Mouse (Mus musculus) hematopoietic stem cell, adult 5-6 weeks (primary cell): ENCODE measurements around the gene Rps6kb2. TPM values are rescaled to one million over a fixed set of nuclear protein-coding genes. Genes with fewer than 3 reads are reported as not detected.
A peak's percentile ranks its signal among the peaks of the same experiment; 100 is the strongest.
"Not testable (repeated sequence)": the region's sequence is repeated elsewhere in the genome, so short reads cannot be mapped to it uniquely, and the experiment has no call there.

Experiments used
- ATAC-seq, 2 experiments: fragments of 125-278 bp in 1 of 2; replicated peaks in 1 of 2; 2 replicates each; pipeline ENCODE4 v1.8.0; 2016 to 2017; ENCODE audit warnings: inconsistent platforms in 2 of 2, mild to moderate bottlenecking in 2 of 2, moderate number of reproducible peaks in 2 of 2, low read depth in 1 of 2, moderate TSS enrichment in 1 of 2; ENCODE audit not compliant: low FRiP score in 2 of 2, poor library complexity in 2 of 2, severe bottlenecking in 2 of 2, insufficient read depth in 1 of 2, low TSS enrichment in 1 of 2
- total RNA-seq: library from RNA; stranded (forward); fragments of 172-1452, 232-1000 nt; gene quantifications from 2 replicates; pipeline ENCODE4 v1.2.3, GENCODE M21; 2017

The Rps6kb2 gene
- total RNA-seq, 1 experiment from 2014 or later, result 16.2 TPM

GRCm38 (mm10) chr19:4134354-4134753 lies 28.8 kb downstream of the Rps6kb2 start:
- no peak for ATAC-seq

DNA sequence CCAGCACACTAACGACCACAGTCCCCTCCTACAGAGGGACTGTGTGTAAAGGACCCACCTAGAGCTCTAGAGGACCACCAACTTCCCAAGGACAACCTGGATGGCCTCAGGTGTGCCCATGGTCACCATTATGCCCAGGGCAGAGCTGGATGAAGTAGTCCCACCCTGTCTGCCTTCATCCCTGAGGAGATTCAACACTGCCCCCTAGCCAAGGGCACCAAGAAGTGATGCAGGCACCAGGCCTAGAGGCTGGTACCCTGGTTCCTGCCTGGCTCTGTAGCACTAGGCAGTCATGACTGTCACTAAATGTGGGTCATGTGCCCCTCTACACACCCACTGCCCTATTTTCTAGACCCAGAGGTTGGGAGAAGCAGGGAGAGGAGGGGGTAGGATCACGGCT lies 31.4 kb downstream of the Rps6kb2 start:
- ATAC-seq, result no peak

- no peak for ATAC-seq
Observed at GRCm38 (mm10) chr19:4131075-4131474, 32.1 kb downstream of the Rps6kb2 start.

GRCm38 (mm10) chr19:4130106-4130505 lies 33.0 kb downstream of the Rps6kb2 start:
- no peak for ATAC-seq

DNA sequence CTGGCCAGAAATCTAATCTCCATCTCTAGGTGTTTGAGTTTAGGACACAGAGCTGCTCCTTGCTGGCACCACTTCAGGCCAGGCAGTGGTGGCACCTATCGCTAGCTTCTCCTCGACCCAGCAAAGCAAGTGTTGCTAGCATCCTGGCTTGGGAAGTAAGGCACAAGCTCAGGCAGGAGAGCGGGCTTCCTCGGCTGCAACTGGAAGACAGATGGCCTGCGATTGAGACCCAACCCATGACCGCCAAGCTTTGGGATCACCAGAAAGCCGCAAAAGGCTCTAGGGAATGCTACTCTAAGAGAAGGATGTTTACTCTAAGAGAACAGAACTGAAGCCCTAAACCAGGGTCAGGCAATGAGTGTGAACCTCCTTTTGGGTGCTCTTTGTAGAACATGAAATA lies 33.7 kb downstream of the Rps6kb2 start:
- no peak for ATAC-seq

GRCm38 (mm10) chr19:4126759-4127495 lies 36.2 kb downstream of the Rps6kb2 start:
- no peak for ATAC-seq

- ATAC-seq, result peak; percentile 79 to 87
Observed at GRCm38 (mm10) chr19:4125741-4126696, 37.1 kb downstream of the Rps6kb2 start, which contains the start of gene Aip. Gene Aip, minus strand, starts transcription at chr19:4125858.

GRCm38 (mm10) chr19:4125268-4125667 lies 37.9 kb downstream of the Rps6kb2 start:
- not testable (repeated sequence) for ATAC-seq

DNA sequence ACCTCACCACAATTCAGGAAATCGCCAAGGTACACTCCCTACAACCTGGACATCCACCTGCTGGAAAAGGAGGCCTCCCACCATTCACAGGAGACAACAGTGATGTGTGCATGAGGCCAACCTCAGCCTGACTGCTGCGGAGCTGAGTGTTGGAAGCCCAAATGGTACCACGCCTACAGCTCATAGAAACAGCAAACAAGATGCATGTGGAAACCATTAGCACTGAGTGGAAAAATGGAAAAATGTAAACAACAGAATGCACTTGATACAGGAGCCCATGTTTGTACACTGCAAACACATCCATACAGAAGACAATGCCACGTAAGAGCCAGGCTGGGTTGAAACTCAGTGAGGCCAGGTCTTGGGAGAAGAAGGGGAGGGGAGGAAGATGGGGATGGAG lies 38.7 kb downstream of the Rps6kb2 start:
- ATAC-seq, result no peak

- no peak for ATAC-seq
Observed at GRCm38 (mm10) chr19:4122411-4123370, 40.5 kb downstream of the Rps6kb2 start.

DNA sequence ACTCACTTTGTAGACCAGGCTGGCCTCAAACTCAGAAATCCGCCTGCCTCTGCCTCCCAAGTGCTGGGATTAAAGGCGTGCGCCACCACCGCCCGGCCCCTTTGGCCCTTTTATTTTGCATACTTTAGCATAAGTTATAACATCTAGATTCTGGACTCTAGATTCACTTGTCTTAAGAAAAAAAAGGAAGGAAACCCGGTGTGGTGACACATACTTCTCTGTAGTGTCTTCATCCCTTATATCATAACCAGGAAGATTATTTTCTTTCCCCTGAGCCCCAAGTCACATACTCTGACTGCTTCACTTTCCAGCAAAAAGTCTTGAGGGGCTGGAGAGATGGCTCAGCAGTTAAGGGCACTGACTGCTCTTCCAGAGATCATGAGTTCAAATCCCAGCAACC lies 41.3 kb downstream of the Rps6kb2 start:
- not testable (repeated sequence) for ATAC-seq

- peak; percentile 70 to 81 for ATAC-seq
Observed at GRCm38 (mm10) chr19:4121097-4121805, 41.9 kb downstream of the Rps6kb2 start.

DNA sequence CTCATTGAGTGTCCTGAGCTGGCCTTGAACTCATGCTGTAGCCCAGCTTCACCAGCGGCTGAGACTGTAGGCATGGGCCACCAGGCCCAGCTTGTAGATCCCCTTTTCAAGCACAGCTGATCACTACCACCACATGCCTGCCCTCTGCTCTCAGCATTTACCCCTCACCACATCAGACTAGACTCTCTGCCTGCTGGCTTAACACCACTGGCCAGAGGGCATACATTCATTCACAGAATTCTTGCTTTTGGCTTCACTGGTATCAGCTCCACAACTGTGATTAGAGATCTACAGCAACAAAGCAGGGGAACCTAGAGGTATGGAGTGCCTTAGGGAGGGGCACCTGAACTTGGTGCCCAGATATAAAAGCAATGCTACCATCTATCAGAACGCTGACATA lies 42.7 kb downstream of the Rps6kb2 start:
- no peak for ATAC-seq

GRCm38 (mm10) chr19:4119716-4120487 lies 43.3 kb downstream of the Rps6kb2 start:
- ATAC-seq, result no peak

DNA sequence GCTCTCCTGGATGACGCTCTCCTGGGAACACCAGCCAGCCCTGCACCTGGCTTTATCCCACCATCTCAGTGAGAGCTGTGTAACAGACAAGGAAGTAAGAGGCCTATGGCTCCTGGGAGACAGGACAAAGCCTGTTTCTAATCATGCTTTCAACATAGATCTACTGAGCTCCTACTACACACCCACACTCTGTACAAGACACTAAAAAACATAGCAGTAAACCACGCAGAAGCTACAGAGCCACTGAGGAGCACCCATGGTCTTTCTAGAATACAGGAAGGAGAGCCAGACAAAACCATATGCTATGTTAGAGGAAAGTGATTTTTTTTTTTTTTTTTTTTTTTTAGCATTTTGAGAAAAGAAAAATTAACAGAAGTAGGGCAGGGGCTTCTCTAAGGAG lies 44.8 kb downstream of the Rps6kb2 start:
- ATAC-seq, result no peak

DNA sequence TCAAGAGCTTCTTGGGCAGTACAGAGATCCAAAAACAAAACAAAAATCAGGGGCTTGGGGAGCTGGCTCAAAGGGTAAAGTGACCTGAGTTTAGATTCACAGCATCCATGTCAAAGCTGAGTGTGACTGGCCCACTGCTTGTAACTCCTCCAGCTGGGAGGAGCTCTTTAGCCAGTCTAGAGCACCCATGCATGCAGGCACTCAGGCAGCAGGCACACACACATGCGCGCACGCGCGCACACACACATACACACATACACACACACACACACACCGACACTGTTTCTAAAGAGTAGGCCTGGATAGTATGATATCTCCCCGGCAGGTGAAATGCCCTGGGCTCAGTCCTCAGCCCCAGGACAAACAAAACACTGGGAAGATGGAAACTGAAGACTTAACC lies 46.1 kb downstream of the Rps6kb2 start:
- no peak for ATAC-seq
